Mouse (Mus musculus): Measurements from ENCODE around the gene Gabrb1.

DNA sequence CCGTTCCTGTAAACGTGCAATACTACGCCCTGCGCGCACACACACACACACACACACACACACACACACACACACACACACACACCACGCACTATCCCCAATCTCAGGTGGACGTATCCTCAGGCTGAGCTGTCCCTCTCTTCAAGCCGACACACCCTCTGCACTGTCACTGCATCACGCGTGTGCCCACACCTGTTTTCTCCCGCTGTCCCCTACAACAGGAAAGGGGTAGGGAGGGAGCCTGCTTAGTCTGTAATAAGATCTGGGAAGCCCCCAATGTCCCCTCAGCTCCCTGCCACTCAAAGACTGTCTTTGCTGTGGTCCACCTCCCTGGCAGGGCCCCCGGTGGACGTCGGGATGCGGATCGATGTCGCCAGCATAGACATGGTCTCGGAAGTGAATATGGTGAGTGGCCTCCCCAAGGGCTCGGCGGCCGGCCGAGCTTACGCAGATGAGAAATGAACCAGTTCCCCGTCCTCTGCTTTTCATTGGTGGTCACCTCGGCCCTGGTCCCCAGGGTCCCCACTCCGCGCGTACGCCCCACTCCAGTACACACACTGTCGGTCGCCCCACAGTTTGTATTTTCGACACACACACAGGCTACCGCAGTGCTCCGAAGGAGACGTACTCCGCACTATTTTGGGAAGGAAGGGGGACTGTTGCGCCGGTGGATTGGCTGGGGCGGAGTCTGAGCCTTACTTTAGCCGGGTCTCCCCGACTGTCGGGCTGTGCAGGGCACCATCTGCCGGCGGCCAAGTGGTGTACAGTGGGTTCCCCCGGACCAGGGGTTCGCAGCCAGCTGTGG, 42.8 kb downstream of the Gabrb1 start:
- TF ChIP-seq CTCF (IDR thresholded peaks at IDR 0.05; ENCODE audit: borderline replicate concordance, insufficient read depth, low read length) = 0 out of 2 replicates have a peak, but pooled peaks have one; percentile 36
- TF ChIP-seq POLR2A (IDR thresholded peaks at IDR 0.05; ENCODE audit: low read depth, low read length) = 0 out of 2 replicates have a peak, but pooled peaks have one; percentile 7
